Comparison of ENCODE assay signal across 1 mouse cellular context in the genomic region with DNA sequence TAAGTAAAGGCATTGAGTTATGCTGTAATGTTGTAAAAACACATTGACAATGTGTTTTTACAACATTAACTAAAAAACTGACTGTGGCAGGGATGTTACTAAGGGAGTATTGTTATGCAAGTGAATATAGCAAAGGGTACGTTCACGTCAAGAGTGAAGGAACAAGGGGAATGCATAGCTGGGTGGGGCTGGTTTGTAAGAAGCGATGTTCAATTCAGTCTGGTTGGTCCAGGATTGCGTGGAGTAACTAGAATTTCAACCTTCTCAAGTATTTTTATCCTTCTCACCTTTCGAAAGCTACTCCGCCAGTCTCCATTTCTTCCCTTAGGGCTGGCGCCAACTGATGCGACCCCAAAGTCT.
TF ChIP-seq lines count a peak whose summit lies in the region.

No protein-coding gene starts in this region.

TF ChIP-seq in MEL, 35 proteins besides CTCF, POLR2A, EP300 and RAD21 (continued from another document):
- no peak for TF ChIP-seq ZKSCAN1 (IDR thresholded peaks at IDR 0.05; ENCODE audit: low read depth, low read length)
- no peak for TF ChIP-seq UBTF (IDR thresholded peaks at IDR 0.05; ENCODE audit: borderline replicate concordance, insufficient read depth, low read depth, low read length)
- TF ChIP-seq CHD1 (IDR thresholded peaks at IDR 0.05; ENCODE audit: low read depth, low read length) = no peak
- no peak for TF ChIP-seq BHLHE40 (IDR thresholded peaks at IDR 0.05; ENCODE audit: borderline replicate concordance, low read depth, low read length)
- no peak for TF ChIP-seq CHD2 (IDR thresholded peaks at IDR 0.05; ENCODE audit: low read length)
- TF ChIP-seq MXI1 (IDR thresholded peaks at IDR 0.05; ENCODE audit: low read depth, low read length) = no peak
